Mouse (Mus musculus) C2C12 (cell line): ENCODE measurements at regions not wholly inside any gene's neighbourhood (a gene's known extent, or its start where the extent isn't known, plus 50 kb on each side); places are given as distances from the start of the nearest gene placed in this dataset.

Source experiments
- H3K27me3 ChIP-seq: one replicate; pipeline ENCODE4 v1.6.1; 2011; ENCODE audit not compliant: control insufficient read depth, insufficient read depth, insufficient read length
- H3K36me3 ChIP-seq: one replicate; pipeline ENCODE4 v1.6.1; 2011; ENCODE audit not compliant: control insufficient read depth, insufficient read depth
- H3K4me3 ChIP-seq: one replicate; pipeline ENCODE4 v1.5.1; 2011; ENCODE audit warnings: mild to moderate bottlenecking, control low read depth; ENCODE audit not compliant: poor library complexity, insufficient read depth, severe bottlenecking
- H3K79me2 ChIP-seq: one replicate; pipeline ENCODE4 v1.6.1; 2011; ENCODE audit not compliant: control insufficient read depth, insufficient read depth
- H3K79me3 ChIP-seq: one replicate; pipeline ENCODE4 v1.6.1; 2011; ENCODE audit warnings: low read depth, control low read depth
- H3ac ChIP-seq: one replicate; pipeline ENCODE3; 2011; ENCODE audit warnings: low read depth; ENCODE audit not compliant: control insufficient read depth, insufficient read length
- CEBPB ChIP-seq: IDR thresholded peaks from one replicate; pipeline ENCODE4 v1.6.1; 2011; ENCODE audit warnings: low read depth, mild to moderate bottlenecking, control low read depth, moderate library complexity
- CTCF ChIP-seq: IDR thresholded peaks from one replicate; pipeline ENCODE4 v1.5.1; 2011; ENCODE audit not compliant: control insufficient read depth, insufficient read depth, insufficient read length
- MAX ChIP-seq: IDR thresholded peaks from one replicate; pipeline ENCODE4 v1.6.1; 2011; ENCODE audit warnings: mild to moderate bottlenecking, control low read depth
- USF1 ChIP-seq: IDR thresholded peaks from one replicate; pipeline ENCODE4 v1.6.1; 2011; ENCODE audit warnings: low read depth, mild to moderate bottlenecking, control low read depth, moderate library complexity

DNA sequence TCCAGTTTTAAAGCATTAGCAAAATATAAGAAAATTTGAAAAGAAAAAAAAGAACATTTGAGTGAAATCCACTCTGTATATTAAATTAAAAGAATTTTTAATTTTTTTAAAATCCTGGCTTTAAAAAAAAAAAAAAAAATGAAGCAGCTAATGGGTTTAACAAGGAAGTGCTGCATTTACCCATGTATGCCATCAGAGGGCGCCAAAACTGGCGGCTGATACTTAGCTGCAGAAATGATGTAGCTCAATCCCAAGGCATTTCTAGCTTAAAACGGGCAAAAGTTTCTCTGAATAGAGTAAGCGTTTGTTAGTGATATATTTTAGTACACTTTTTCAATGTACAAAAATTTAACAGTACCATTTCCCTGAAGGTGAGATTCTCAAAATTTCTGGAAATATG, 74.4 kb upstream of the Mrpl21 start:
- Histone ChIP-seq H3ac (no peak overlapping the region), H3K79me3 (no peaks in the 10 kb centered on the region), H3K79me2 (no peaks in the 10 kb centered on the region), H3K36me3 (no peaks in the 10 kb centered on the region), H3K4me3 (no peak overlapping the region), H3K27me3 (no peaks in the 10 kb centered on the region)
- no peak for TF ChIP-seq USF1
- peak; percentile 17 for TF ChIP-seq CTCF
- no peak for TF ChIP-seq MAX
- TF ChIP-seq CEBPB: no peak
